Mouse (Mus musculus): ENCODE data around the gene Stap2.

Gene Stap2

GRCm38 (mm10) chr17:55959946-55960740, 45.2 kb downstream of the Stap2 start:
- no peak for DNase-seq (ENCODE audit: inconsistent ontology term)

GRCm38 (mm10) chr17:55958918-55959728, 46.3 kb downstream of the Stap2 start, which contains the start of gene Yju2:
Gene Yju2, plus strand, starts transcription at chr17:55959099.
- peak; percentile 98 for DNase-seq (ENCODE audit: inconsistent ontology term)

GRCm38 (mm10) chr17:55958584-55958886, 46.8 kb downstream of the Stap2 start:
- DNase-seq (ENCODE audit: inconsistent ontology term): no peak

- DNase-seq (ENCODE audit: inconsistent ontology term): no peak
Observed at GRCm38 (mm10) chr17:55957726-55958583, 47.4 kb downstream of the Stap2 start.

- peak; percentile 51 for DNase-seq (ENCODE audit: inconsistent ontology term)
Observed at GRCm38 (mm10) chr17:55957168-55957567, 48.2 kb downstream of the Stap2 start.

GRCm38 (mm10) chr17:55956591-55956990, 48.8 kb downstream of the Stap2 start:
- no peak for DNase-seq (ENCODE audit: inconsistent ontology term)

- peak; percentile 62 for DNase-seq (ENCODE audit: inconsistent ontology term)
Observed at GRCm38 (mm10) chr17:55956129-55956528, 49.3 kb downstream of the Stap2 start.

GRCm38 (mm10) chr17:55954229-55954628, 51.2 kb downstream of the Stap2 start:
- no peak for DNase-seq (ENCODE audit: inconsistent ontology term)

- DNase-seq (ENCODE audit: inconsistent ontology term): no peak
Observed at GRCm38 (mm10) chr17:55953751-55954150, 51.6 kb downstream of the Stap2 start.

GRCm38 (mm10) chr17:55952447-55953027, 52.8 kb downstream of the Stap2 start, which contains the start of gene Ebi3:
Gene Ebi3, plus strand, starts transcription at chr17:55952640.
- DNase-seq (ENCODE audit: inconsistent ontology term): no peak

- DNase-seq (ENCODE audit: inconsistent ontology term): no peak
Observed at GRCm38 (mm10) chr17:55952041-55952440, 53.3 kb downstream of the Stap2 start.

- no peak for DNase-seq (ENCODE audit: inconsistent ontology term)
Observed at GRCm38 (mm10) chr17:55950601-55951000, 54.8 kb downstream of the Stap2 start.

GRCm38 (mm10) chr17:55949400-55949799, 56.0 kb downstream of the Stap2 start, which contains the start of gene Zfp119b:
Gene Zfp119b, minus strand, starts transcription at chr17:55949500.
- no peak for DNase-seq (ENCODE audit: inconsistent ontology term)

- no peak for DNase-seq (ENCODE audit: inconsistent ontology term)
Observed at GRCm38 (mm10) chr17:55948647-55949046, 56.7 kb downstream of the Stap2 start.

Measured in Muller cell, postnatal 12 days (primary cell).